Mouse (Mus musculus) intestine, embryonic 14.5 days (tissue): Measurements from ENCODE around the gene Pml. TPM values are rescaled to one million over a fixed set of nuclear protein-coding genes. Genes with fewer than 3 reads are reported as not detected.

Experiments
- ATAC-seq: fragments of 200-750 bp; cut with Nextera tagmentation; replicated peaks from 2 replicates; pipeline ENCODE4 v1.8.0; 2017; ENCODE audit warnings: low read depth, moderate number of reproducible peaks, moderate TSS enrichment, moderate library complexity; ENCODE audit not compliant: low FRiP score, low TSS enrichment
- DNase-seq: peaks from one replicate; pipeline ENCODE4 v3.0.0-alpha.2; 2018; ENCODE audit warnings: low spot score
- H3K27ac ChIP-seq: fragments of 300-500 bp; sonication (generic); 2 replicates; pipeline ENCODE4 v1.5.1; 2014; ENCODE audit warnings: low read depth, mild to moderate bottlenecking, control low read depth
- H3K27me3 ChIP-seq: fragments of 300-500 bp; sonication (generic); replicated peaks from 2 replicates; pipeline ENCODE4 v1.6.1; 2014; ENCODE audit warnings: low read length, control low read depth; ENCODE audit not compliant: control insufficient read depth, insufficient read depth
- H3K36me3 ChIP-seq: fragments of 300-500 bp; sonication (generic); 2 replicates; pipeline ENCODE4 v1.6.1; 2014; ENCODE audit warnings: low read length, control low read depth; ENCODE audit not compliant: control insufficient read depth, insufficient read depth
- H3K4me1 ChIP-seq: fragments of 300-500 bp; sonication (generic); replicated peaks from 2 replicates; pipeline ENCODE4 v1.6.1; 2014; ENCODE audit warnings: low read length, control low read depth, mixed read lengths; ENCODE audit not compliant: control insufficient read depth, insufficient read depth
- H3K4me2 ChIP-seq: fragments of 300-500 bp; sonication (generic); 2 replicates; pipeline ENCODE4 v1.6.1; 2014; ENCODE audit warnings: low read length
- H3K4me3 ChIP-seq: fragments of 300-500 bp; sonication (generic); 2 replicates; pipeline ENCODE4 v1.5.1; 2014; ENCODE audit warnings: low read depth, low read length, control low read depth, mixed read lengths
- H3K9ac ChIP-seq: fragments of 300-500 bp; sonication (generic); 2 replicates; pipeline ENCODE4 v1.6.1; 2014; ENCODE audit warnings: mild to moderate bottlenecking, low read length
- H3K9me3 ChIP-seq: fragments of 300-500 bp; sonication (generic); 2 replicates; pipeline ENCODE4 v1.6.1; 2016; ENCODE audit warnings: low read length, control low read depth; ENCODE audit not compliant: control insufficient read depth
- WGBS: fragments of 180-500 bp; shearing (Covaris S2); extraction: QIAGEN DNeasy Blood & Tissue Kit; methylation state at CpG from one replicate; pipeline ENCODE4 v1.1.7; 2014; 5-methylcytosine and 5-hydroxymethylcytosine counted together
- polyA plus RNA-seq: library from polyadenylated mRNA; unstranded; fragments of >200 nt; fragmentation: Nextera tagmentation; extraction: Ambion mirVana; gene quantifications from 2 replicates; pipeline ENCODE4 v1.2.1, GENCODE M21; 2014

Pml gene
- polyA plus RNA-seq, 1 experiment from 2014 or later = 16.9 TPM

DNA sequence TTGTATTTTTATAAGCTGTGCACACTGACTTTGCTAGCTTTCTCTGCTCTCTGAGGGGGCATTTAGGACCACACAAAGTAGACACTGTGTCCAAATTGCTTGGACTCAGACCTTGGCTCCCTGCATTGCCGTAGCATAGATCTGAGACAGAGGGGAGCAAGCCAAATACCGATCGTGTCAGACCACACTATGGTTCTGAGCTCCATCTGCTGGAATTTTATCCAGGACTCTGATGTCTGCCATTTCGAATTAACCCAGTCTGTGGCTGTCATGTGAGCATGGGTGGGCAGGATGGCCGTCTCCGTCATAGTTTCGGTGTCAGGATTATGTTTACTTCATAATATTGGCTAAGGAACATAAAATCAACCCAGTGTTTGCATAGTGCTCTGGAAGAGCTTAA lies 33.8 kb upstream of the Pml start:
- Histone ChIP-seq H3K9me3 (no peaks in the 10 kb centered on the region), H3K4me3 (no peak overlapping the region), H3K36me3 (0 out of 2 replicates have a peak, but pooled peaks cover 1% of the 10 kb centered on the region), H3K27me3 (no peaks in the 10 kb centered on the region), H3K27ac (no peak overlapping the region), H3K9ac (no peak overlapping the region), H3K4me2 (no peak overlapping the region), H3K4me1 (no peaks in the 10 kb centered on the region)
- ATAC-seq = no peak
- WGBS = 60% methylated on average over 7 of the region's 7 CpGs
- no peak for DNase-seq

DNA sequence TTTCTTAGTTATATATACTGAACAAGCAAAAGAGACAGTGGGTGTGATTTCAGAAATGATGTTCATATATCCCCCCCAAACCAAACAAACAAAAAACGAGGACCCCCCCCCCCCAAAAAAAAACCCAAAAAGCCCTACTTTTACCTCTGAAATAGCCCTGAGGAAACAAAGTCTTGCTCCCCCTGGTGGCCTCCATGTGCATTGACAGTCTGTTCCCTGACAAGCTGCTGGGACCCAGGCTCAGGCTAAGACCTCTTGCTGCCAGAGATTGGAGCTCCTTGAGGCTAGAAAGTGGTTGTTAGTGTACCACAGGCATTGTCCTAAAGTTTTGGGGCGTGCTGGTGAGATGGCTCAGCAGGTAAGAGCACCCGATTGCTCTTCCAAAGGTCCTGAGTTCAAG lies 32.0 kb upstream of the Pml start:
- no peak for DNase-seq
- no peaks in the 10 kb centered on the region for H3K4me1 ChIP-seq
- WGBS = 58% methylated on average over 3 of the region's 3 CpGs
- H3K36me3 ChIP-seq = no peaks in the 10 kb centered on the region
- no peak for ATAC-seq
- H3K4me3 ChIP-seq = no peak overlapping the region
- H3K9me3 ChIP-seq = no peaks in the 10 kb centered on the region
- no peak overlapping the region for H3K9ac ChIP-seq
- H3K27ac ChIP-seq = no peak overlapping the region
- H3K27me3 ChIP-seq = no peaks in the 10 kb centered on the region
- H3K4me2 ChIP-seq = no peak overlapping the region

DNA sequence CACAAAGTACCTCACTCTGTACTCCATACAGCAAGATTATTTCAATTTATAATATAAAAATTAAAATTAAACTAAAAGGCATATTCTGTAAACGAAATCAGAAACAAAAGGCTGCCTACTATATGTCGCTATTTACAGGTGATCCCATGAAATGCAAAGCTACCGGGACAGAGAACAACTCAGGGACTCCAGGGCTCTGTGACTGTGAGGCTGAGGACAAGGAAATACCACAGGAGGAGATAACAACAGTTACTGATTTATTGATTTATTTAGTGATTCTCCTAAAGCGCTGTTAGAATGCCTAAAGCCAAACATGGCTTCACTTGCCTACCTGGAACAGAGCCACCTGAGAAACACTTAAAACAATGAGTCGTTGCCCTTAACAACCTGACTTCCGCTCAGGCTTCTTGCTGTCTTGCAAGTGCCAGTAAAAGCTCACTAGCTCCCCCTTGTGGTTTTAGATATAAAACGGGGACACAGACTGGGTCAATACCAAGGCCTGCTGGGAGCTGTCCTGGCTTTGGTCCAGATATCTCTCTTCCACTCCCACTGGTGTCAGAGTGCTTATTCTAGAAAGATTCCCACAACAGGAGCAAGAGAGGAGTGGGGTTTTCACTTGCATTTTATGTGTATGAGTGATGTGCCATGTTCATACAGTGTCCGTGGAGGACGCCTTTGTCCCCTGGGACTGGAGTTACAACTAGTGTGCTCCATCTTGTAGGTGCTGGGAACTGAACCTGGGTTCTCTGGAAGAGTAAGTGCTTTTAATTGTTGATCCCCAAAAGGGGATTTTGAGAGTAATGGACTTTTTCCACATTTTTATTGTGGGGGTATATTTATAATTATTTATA lies 30.9 kb upstream of the Pml start:
- H3K4me1 ChIP-seq = no peaks in the 10 kb centered on the region; the same call in 1 of the 2 replicates
- DNase-seq (peak; percentile 78), ATAC-seq (peak; percentile 74)
- H3K27ac ChIP-seq = no peak overlapping the region
- H3K9ac ChIP-seq = no peak overlapping the region
- no peak overlapping the region for H3K4me2 ChIP-seq
- H3K27me3 ChIP-seq = no peaks in the 10 kb centered on the region
- no peaks in the 10 kb centered on the region for H3K36me3 ChIP-seq
- H3K4me3 ChIP-seq = no peak overlapping the region
- no peaks in the 10 kb centered on the region for H3K9me3 ChIP-seq
- WGBS = 40% methylated on average over 9 of the region's 9 CpGs

DNA sequence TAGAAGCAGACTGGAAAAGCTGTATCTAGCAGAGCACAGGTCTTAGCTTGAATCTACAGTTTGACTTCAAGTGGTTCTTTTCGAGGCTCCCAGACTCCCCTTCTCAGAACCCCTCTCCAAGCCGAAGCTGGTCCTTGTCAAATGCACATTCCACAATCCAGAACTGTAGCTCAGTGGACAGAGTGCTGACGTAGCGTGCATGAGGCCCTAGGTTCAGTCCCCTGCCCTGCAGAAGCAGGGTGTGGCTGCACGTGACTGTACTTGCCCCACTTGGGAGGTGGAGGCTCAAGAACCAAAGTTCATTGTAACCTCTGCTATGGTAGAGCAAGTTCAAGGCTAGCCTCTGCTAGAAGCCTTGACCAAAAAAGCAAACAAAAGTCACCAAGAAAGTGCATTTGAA lies 30.2 kb upstream of the Pml start:
- DNase-seq = no peak
- WGBS = 47% methylated on average over 5 of the region's 5 CpGs
- no peak overlapping the region for H3K4me3 ChIP-seq
- no peaks in the 10 kb centered on the region for H3K9me3 ChIP-seq
- no peaks in the 10 kb centered on the region for H3K36me3 ChIP-seq
- 0 out of 2 replicates have a peak, but pooled peaks have one; percentile 28 for ATAC-seq
- no peak overlapping the region for H3K4me2 ChIP-seq
- H3K27me3 ChIP-seq = no peaks in the 10 kb centered on the region
- peaks cover 6% of the 10 kb centered on the region for H3K4me1 ChIP-seq
- no peak overlapping the region for H3K27ac ChIP-seq
- no peak overlapping the region for H3K9ac ChIP-seq

DNA sequence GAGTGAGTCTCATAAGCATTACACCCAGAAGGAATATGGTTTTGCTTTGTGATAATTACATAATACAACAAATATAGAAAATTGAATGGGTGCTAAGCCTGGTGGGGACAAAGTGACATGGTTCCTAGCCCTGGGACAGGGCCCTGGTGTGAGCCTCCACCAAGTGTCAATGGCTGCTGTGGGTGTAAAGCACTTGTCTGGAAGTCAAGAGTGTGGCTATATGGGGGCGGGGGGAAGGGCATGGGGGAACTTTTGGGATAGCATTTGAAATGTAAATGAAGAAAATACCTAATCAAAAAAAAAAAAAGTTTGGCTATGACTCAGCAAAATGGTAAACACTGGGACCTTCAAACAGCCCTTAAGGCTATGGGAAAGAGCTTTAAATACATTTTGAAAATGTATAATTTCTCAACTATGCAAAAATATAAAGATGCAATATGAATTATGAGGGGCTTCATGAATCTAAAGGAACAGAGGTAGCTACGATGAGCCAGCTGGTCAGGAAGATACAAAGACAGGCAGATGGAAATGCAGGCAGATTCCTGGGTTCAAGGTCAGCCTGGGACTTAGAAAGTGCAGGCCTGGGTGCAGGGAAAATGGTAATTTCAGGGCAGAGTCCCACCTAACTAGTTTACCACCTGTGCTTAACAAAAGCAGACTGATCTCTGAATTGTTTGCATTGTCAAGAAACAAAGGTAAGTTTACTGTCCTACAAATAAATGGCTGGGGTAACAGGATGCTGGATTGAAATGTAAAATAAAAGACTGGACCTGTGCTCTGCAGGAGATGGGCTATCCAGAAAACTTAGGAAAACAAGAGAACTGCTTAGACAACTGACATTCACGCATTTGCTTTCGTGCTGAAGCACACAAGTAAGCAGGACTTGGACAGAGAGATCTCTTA lies 29.5 kb upstream of the Pml start:
- H3K27ac ChIP-seq = no peak overlapping the region
- H3K4me1 ChIP-seq = peaks cover 7% of the 10 kb centered on the region
- no peak overlapping the region for H3K4me2 ChIP-seq

DNA sequence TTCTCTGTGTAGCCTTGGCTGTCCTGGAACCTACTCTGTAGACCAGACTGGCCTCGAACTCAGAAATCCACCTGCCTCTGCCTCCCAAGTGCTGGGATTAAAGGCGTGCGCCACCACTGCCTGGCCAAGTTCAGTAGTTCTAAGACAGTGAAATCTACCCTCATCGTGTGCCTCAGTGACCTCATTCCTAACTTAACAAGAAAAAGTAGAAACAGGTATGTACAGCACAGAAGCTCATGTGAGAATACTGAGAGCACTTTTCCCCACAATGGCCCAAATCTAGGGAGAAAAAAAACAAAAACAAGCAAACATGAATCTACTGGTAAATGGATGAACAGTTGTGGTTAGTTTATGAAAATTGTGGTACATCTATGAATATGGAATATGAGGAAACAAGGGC lies 28.7 kb upstream of the Pml start:
- H3K4me2 ChIP-seq = no peak overlapping the region
- 93% methylated on average over 4 of the region's 4 CpGs for WGBS

More for the DNA sequence above, 29.5 kb upstream of the Pml start:
- Histone ChIP-seq H3K9ac (no peak overlapping the region), H3K36me3 (no peaks in the 10 kb centered on the region), H3K27me3 (no peaks in the 10 kb centered on the region), H3K9me3 (no peaks in the 10 kb centered on the region), H3K4me3 (no peak overlapping the region)
- WGBS = 64% methylated on average over 4 of the region's 4 CpGs
- DNase-seq (no peak), ATAC-seq (no peak)

DNA sequence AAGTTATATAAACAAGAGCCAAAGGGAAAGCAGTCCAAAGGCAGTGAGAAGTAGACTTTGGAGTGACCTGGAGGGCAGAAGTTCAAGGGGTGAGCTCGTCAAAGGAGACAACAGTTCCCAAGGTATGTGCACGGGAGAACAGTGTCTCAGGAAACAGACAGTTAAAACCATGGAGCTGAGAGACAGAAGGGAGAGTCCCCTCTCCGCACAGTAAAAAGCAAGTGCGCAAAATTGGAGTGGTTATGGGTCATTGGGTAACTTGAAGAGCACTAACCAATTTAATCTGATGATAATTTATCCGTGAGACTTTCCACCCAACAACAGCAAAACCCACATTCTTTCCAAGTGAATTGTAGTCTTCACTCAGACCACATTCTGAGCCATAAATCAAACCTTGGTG lies 26.8 kb upstream of the Pml start:
- no peak for DNase-seq
- ATAC-seq = no peak
- no peaks in the 10 kb centered on the region for H3K27me3 ChIP-seq
- 60% methylated on average over 5 of the region's 5 CpGs for WGBS
- no peak overlapping the region for H3K4me2 ChIP-seq
- no peaks in the 10 kb centered on the region for H3K36me3 ChIP-seq
- peaks cover 7% of the 10 kb centered on the region for H3K4me1 ChIP-seq
- H3K9me3 ChIP-seq = no peaks in the 10 kb centered on the region
- no peak overlapping the region for H3K4me3 ChIP-seq
- H3K27ac ChIP-seq = no peak overlapping the region
- H3K9ac ChIP-seq = no peak overlapping the region

More for the DNA sequence above, 28.7 kb upstream of the Pml start:
- H3K9ac ChIP-seq = no peak overlapping the region
- ATAC-seq (no peak), DNase-seq (no peak)
- H3K27ac ChIP-seq = no peak overlapping the region
- H3K9me3 ChIP-seq = no peaks in the 10 kb centered on the region
- no peaks in the 10 kb centered on the region for H3K36me3 ChIP-seq
- no peak overlapping the region for H3K4me3 ChIP-seq
- H3K4me1 ChIP-seq = peaks cover 7% of the 10 kb centered on the region
- H3K27me3 ChIP-seq = no peaks in the 10 kb centered on the region

DNA sequence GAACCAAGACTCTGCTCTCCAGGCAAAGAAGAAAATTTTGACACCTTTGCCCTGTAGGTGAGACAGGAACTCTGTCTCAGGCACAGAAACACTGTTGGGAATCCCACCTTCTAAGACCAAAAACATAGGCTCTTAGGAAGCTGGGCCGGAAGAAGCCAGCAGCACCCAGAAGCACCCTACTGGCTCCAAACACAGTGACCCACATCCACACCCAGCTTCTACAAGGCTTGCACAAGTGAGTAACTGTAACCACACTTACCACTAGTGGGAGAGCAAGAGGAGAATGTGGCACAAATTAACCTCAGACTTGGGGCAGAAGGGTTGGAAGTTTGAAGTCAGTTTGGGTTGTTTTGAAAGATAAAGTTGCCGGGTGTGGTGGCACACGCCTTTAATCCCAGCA lies 26.2 kb upstream of the Pml start:
- H3K36me3 ChIP-seq = no peaks in the 10 kb centered on the region
- H3K4me2 ChIP-seq = no peak overlapping the region
- no peaks in the 10 kb centered on the region for H3K9me3 ChIP-seq
- ATAC-seq (no peak), DNase-seq (no peak)
- H3K27me3 ChIP-seq = no peaks in the 10 kb centered on the region
- peak overlapping the region; percentile 24; the same call in 1 of the 2 replicates for H3K27ac ChIP-seq
- H3K4me1 ChIP-seq = peaks cover 7% of the 10 kb centered on the region
- no peak overlapping the region for H3K4me3 ChIP-seq
- WGBS = 74% methylated on average over 3 of the region's 3 CpGs
- H3K9ac ChIP-seq = no peak overlapping the region
